9 mouse cellular contexts compared by ENCODE assay signal in genomic region chr3:65871609-65872272, GRCm38 (mm10).
DNase-seq lines count a peak whose midpoint lies in the region; ATAC-seq and TF ChIP-seq lines count a peak whose summit lies in the region.
"Had no signal": no experiment of that assay in that cellular context is flagged by ENCODE, and none has a peak within 500 bp of the region (broad histone marks: within the 10 kb centered on the region; RNA-seq: fewer than 3 reads in every experiment).

No protein-coding gene starts in this region.

- no peak overlapping the region; the same call in 1 of the 2 replicates for H3K4me2 ChIP-seq in kidney, embryonic 15.5 days
- H3K4me2 ChIP-seq in hindbrain, embryonic 13.5 days, result peak overlapping the region; percentile 29; the same call in 1 of the 2 replicates
- peak overlapping the region; percentile 4 for H3K4me2 ChIP-seq in myocyte (ENCODE audit: low read depth)

- WGBS in kidney, embryonic 15.5 days, result 39% methylated on average over 10 of the region's 10 CpGs
- 28% methylated on average over 10 of the region's 10 CpGs for WGBS in hindbrain, embryonic 13.5 days

- 0 out of 2 replicates have a peak, but pooled peaks have one; percentile 30 for ATAC-seq in kidney, embryonic 15.5 days (replicated peaks; ENCODE audit: low FRiP score)
- peak; percentile 60; the same call in 1 of the 2 replicates for ATAC-seq in hindbrain, embryonic 13.5 days (ENCODE audit: low FRiP score)
- ATAC-seq in monocyte, adult 5-6 weeks (replicated peaks; ENCODE audit: insufficient number of reproducible peaks, low FRiP score, low TSS enrichment, poor library complexity, severe bottlenecking), result no peak

- no peaks in the 10 kb centered on the region for H3K36me3 ChIP-seq in kidney, embryonic 15.5 days
- H3K36me3 ChIP-seq in hindbrain, embryonic 13.5 days, result no peaks in the 10 kb centered on the region
- no peaks in the 10 kb centered on the region for H3K36me3 ChIP-seq in myocyte (ENCODE audit: control insufficient read depth, insufficient read depth)

- no peaks in the 10 kb centered on the region for H3K27me3 ChIP-seq in kidney, embryonic 15.5 days
- no peaks in the 10 kb centered on the region for H3K27me3 ChIP-seq in hindbrain, embryonic 13.5 days
- no peaks in the 10 kb centered on the region for H3K27me3 ChIP-seq in myocyte (ENCODE audit: control insufficient read depth, insufficient read depth, insufficient read length)

- TF ChIP-seq POLR2A in myocyte (IDR thresholded peaks at IDR 0.05; ENCODE audit: insufficient read length, low read depth), result no peak

- peaks cover 16% of the 10 kb centered on the region for H3K4me1 ChIP-seq in kidney, embryonic 15.5 days
- peaks cover 16% of the 10 kb centered on the region for H3K4me1 ChIP-seq in hindbrain, embryonic 13.5 days (replicated peaks)

- H3K9me3 ChIP-seq in kidney, embryonic 15.5 days (replicated peaks), result no peaks in the 10 kb centered on the region
- no peaks in the 10 kb centered on the region for H3K9me3 ChIP-seq in hindbrain, embryonic 13.5 days

- H3K4me3 ChIP-seq in kidney, embryonic 15.5 days (replicated peaks), result no peak overlapping the region
- no peak overlapping the region for H3K4me3 ChIP-seq in hindbrain, embryonic 13.5 days
- no peak overlapping the region for H3K4me3 ChIP-seq in myocyte

- DNase-seq in kidney, postnatal 14 days, result no peak
- peak; percentile 52 for DNase-seq in embryo, embryonic 10.5 days (ENCODE audit: low spot score)
- no peak for DNase-seq in adipocyte (ENCODE audit: low spot score)
- no peak for DNase-seq in thymus, postnatal 36 days
- DNase-seq: thymus, adult 2 months had no signal

- no peak overlapping the region for H3ac ChIP-seq in myocyte (ENCODE audit: control insufficient read depth, insufficient read length)

- H3K9ac ChIP-seq in kidney, embryonic 15.5 days, result no peak overlapping the region
- no peak overlapping the region for H3K9ac ChIP-seq in hindbrain, embryonic 13.5 days

- H3K27ac ChIP-seq in kidney, embryonic 15.5 days, result peak overlapping the region; percentile 76
- peak overlapping the region; percentile 67 for H3K27ac ChIP-seq in hindbrain, embryonic 13.5 days

- H3K79me2 ChIP-seq in myocyte (ENCODE audit: control insufficient read depth, insufficient read depth), result no peaks in the 10 kb centered on the region

TF ChIP-seq in myocyte, 11 proteins besides CTCF, POLR2A, EP300 and RAD21:
- TF ChIP-seq MAX (IDR thresholded peaks at IDR 0.05; ENCODE audit: low read depth), result no peak
- TF ChIP-seq SRF (IDR thresholded peaks at IDR 0.05; ENCODE audit: control insufficient read depth, insufficient read length, low read depth), result no peak
- TF ChIP-seq MYOD1 (IDR thresholded peaks at IDR 0.05; ENCODE audit: control insufficient read depth in 1 of 3, insufficient read length in 2 of 3, low read depth in 2 of 3), result no peak
- no peak for TF ChIP-seq CEBPB (IDR thresholded peaks at IDR 0.05; ENCODE audit: insufficient read depth, poor library complexity, severe bottlenecking)
- TF ChIP-seq TCF3 (IDR thresholded peaks at IDR 0.05; ENCODE audit: insufficient read length, low read depth), result no peak
- TF ChIP-seq REST (IDR thresholded peaks at IDR 0.05; ENCODE audit: insufficient read depth, insufficient read length), result no peak
- no peak for TF ChIP-seq TCF12 (IDR thresholded peaks at IDR 0.05; ENCODE audit: insufficient read depth, poor library complexity, severe bottlenecking)
- no peak for TF ChIP-seq E2F4 (IDR thresholded peaks at IDR 0.05; ENCODE audit: insufficient read depth)
- TF ChIP-seq POLR2AphosphoS2 (IDR thresholded peaks at IDR 0.05; ENCODE audit: insufficient read length, low read depth), result no peak
